ENCODE assay signal across 15 mouse cellular contexts in the genomic region with DNA sequence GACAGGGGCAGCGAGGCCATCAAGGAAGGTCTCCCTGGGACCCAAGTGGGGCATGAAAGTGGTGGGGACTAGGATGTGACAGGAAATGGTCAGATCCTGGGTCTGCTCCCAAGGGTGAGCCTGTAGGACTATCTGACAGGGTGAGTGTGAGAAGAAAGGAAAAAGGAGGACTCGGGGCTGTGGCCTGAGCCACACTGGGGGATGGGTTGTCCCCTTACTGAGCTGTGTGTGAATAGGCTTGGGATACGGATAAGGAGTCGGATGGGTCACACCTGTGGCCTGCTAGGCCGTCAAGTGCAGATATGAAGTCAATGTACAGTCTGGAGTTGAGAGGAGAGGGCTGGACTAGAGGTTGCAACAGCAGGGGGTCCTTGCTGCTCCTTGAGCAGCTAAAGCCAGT. TPM values are rescaled to one million over a fixed set of nuclear protein-coding genes. Genes with fewer than 3 reads are reported as not detected.
DNase-seq lines count a peak whose midpoint lies in the region; ATAC-seq and TF ChIP-seq lines count a peak whose summit lies in the region.
"Had no signal": no experiment of that assay in that cellular context is flagged by ENCODE, and none has a peak within 500 bp of the region (broad histone marks: within the 10 kb centered on the region; RNA-seq: fewer than 3 reads in every experiment).

No protein-coding gene starts in this region.

- DNase-seq in gastrocnemius, adult 2 months, result no peak
- no peak for DNase-seq in gastrocnemius, postnatal 4 days (ENCODE audit: low spot score in 2 of 2)
- no peak for DNase-seq in kidney, postnatal 4 days
- DNase-seq in right cerebral cortex, adult 18-20 months, result no peak
- no peak for DNase-seq in right cerebral cortex, postnatal 25 days
- DNase-seq: adrenal gland, postnatal 10 days; cerebellum, adult 9-11 months; embryo, embryonic 11 days; gastrocnemius, postnatal 14 days had no signal

- intact Hi-C loops in gastrocnemius, adult 2 months (cut with DNase I), result no loop called here

- peak overlapping the region; percentile 84 for H3K27ac ChIP-seq in gastrocnemius, adult 2 months
- no peak overlapping the region for H3K27ac ChIP-seq in kidney, embryonic 16.5 days (ENCODE audit: low read length)
- H3K27ac ChIP-seq in intestine, postnatal 0 days (ENCODE audit: low read depth, low read length), result peak overlapping the region; percentile 23
- H3K27ac ChIP-seq: hindbrain, postnatal 0 days; kidney, embryonic 15.5 days; midbrain, embryonic 12.5 days had no signal

- H3K4me3 ChIP-seq in gastrocnemius, adult 2 months, result no peak overlapping the region
- no peak overlapping the region for H3K4me3 ChIP-seq in kidney, embryonic 16.5 days (ENCODE audit: low read length)
- 0 out of 2 replicates have a peak overlapping the region, but pooled peaks have one; percentile 41 for H3K4me3 ChIP-seq in E14TG2a.4 (replicated peaks; ENCODE audit: low read length)
- no peak overlapping the region for H3K4me3 ChIP-seq in intestine, postnatal 0 days (ENCODE audit: low read depth, low read length)
- H3K4me3 ChIP-seq: kidney, embryonic 15.5 days; midbrain, embryonic 12.5 days had no signal

- H3K9ac ChIP-seq in kidney, embryonic 16.5 days (replicated peaks; ENCODE audit: low read length), result peak overlapping the region; percentile 31; the same call in 1 of the 2 replicates
- no peak overlapping the region for H3K9ac ChIP-seq in intestine, postnatal 0 days (ENCODE audit: low read depth, low read length)
- H3K9ac ChIP-seq: kidney, embryonic 15.5 days; midbrain, embryonic 12.5 days had no signal

- H3K9me3 ChIP-seq in kidney, embryonic 16.5 days (ENCODE audit: low read length), result peaks cover 4% of the 10 kb centered on the region; the same call in 1 of the 2 replicates
- H3K9me3 ChIP-seq in E14TG2a.4 (ENCODE audit: low read length), result no peaks in the 10 kb centered on the region
- H3K9me3 ChIP-seq in intestine, postnatal 0 days (ENCODE audit: control insufficient read depth), result no peaks in the 10 kb centered on the region
- H3K9me3 ChIP-seq: kidney, embryonic 15.5 days; midbrain, embryonic 12.5 days had no signal

- 76% methylated on average over 5 of the region's 5 CpGs for WGBS in kidney, embryonic 16.5 days
- WGBS in intestine, postnatal 0 days, result 78% methylated on average over 5 of the region's 5 CpGs

- H3K27me3 ChIP-seq in kidney, embryonic 16.5 days (ENCODE audit: insufficient read depth, low read length), result no peaks in the 10 kb centered on the region
- H3K27me3 ChIP-seq in E14TG2a.4 (ENCODE audit: insufficient read depth, low read length), result peaks cover 36% of the 10 kb centered on the region
- H3K27me3 ChIP-seq in intestine, postnatal 0 days (replicated peaks; ENCODE audit: control insufficient read depth, insufficient read depth, low read length), result no peaks in the 10 kb centered on the region
- H3K27me3 ChIP-seq: kidney, embryonic 15.5 days; midbrain, embryonic 12.5 days had no signal

- ATAC-seq in kidney, embryonic 16.5 days (ENCODE audit: low FRiP score, low TSS enrichment), result no peak
- no peak for ATAC-seq in intestine, postnatal 0 days
- ATAC-seq: hindbrain, postnatal 0 days had no signal

- peaks cover 21% of the 10 kb centered on the region for H3K4me1 ChIP-seq in kidney, embryonic 16.5 days (ENCODE audit: insufficient read depth, low read length)
- peaks cover 50% of the 10 kb centered on the region for H3K4me1 ChIP-seq in E14TG2a.4 (replicated peaks; ENCODE audit: low read depth, low read length)
- H3K4me1 ChIP-seq in intestine, postnatal 0 days (replicated peaks; ENCODE audit: control insufficient read depth, insufficient read depth, low read length), result peaks cover 8% of the 10 kb centered on the region; the same call in 1 of the 2 replicates
- H3K4me1 ChIP-seq: midbrain, embryonic 12.5 days had no signal

- H3K36me3 ChIP-seq in kidney, embryonic 16.5 days (ENCODE audit: insufficient read depth, low read length), result no peaks in the 10 kb centered on the region
- 0 out of 2 replicates have a peak, but pooled peaks cover 2% of the 10 kb centered on the region for H3K36me3 ChIP-seq in E14TG2a.4 (ENCODE audit: insufficient read depth, low read length)
- H3K36me3 ChIP-seq in intestine, postnatal 0 days (ENCODE audit: control insufficient read depth, insufficient read depth), result no peaks in the 10 kb centered on the region
- H3K36me3 ChIP-seq: kidney, embryonic 15.5 days; midbrain, embryonic 12.5 days had no signal

- TF ChIP-seq CTCF in gastrocnemius, adult 2 months (IDR thresholded peaks at IDR 0.05), result no peak
- no peak for TF ChIP-seq CTCF in E14TG2a.4 (conservative IDR thresholded peaks at IDR 0.05; ENCODE audit: low read length)
- no peak for TF ChIP-seq CTCF in intestine, postnatal 0 days (IDR thresholded peaks at IDR 0.05; ENCODE audit: low read depth)

- no peak overlapping the region for H3K4me2 ChIP-seq in kidney, embryonic 16.5 days (replicated peaks; ENCODE audit: low read depth, low read length)
- no peak overlapping the region for H3K4me2 ChIP-seq in intestine, postnatal 0 days (replicated peaks; ENCODE audit: low read depth)
- H3K4me2 ChIP-seq: kidney, embryonic 15.5 days; midbrain, embryonic 12.5 days had no signal

RNA-seq across cellular contexts. Expression of a gene that starts 18.3 kb away (rescaled TPM):
- 100 to 1,000 TPM; 238 to 380 TPM for total RNA-seq in gastrocnemius, adult 2 months (2021)
- 100 to 1,000 TPM; 132 to 139 TPM for total RNA-seq in gastrocnemius, postnatal 4 days (2021)
- polyA plus RNA-seq in kidney, embryonic 16.5 days (2015; fragmentation: Nextera tagmentation; extraction: Ambion mirVana), result 0.31 and 0.65 TPM in 2 replicates
- 0.86 and 1.0 TPM in 2 replicates for polyA plus RNA-seq in intestine, postnatal 0 days (2015; fragmentation: Nextera tagmentation; extraction: Ambion mirVana)

RNA-seq across cellular contexts. Expression of a gene that starts 38.9 kb away (rescaled TPM):
- under 1 TPM; 0.26 to 0.47 TPM for total RNA-seq in gastrocnemius, adult 2 months (2021)
- total RNA-seq in gastrocnemius, postnatal 4 days (2021), result under 1 TPM; 0.47 to 0.57 TPM
- 0.73 and 1.2 TPM in 2 replicates for polyA plus RNA-seq in kidney, embryonic 16.5 days (2015; fragmentation: Nextera tagmentation; extraction: Ambion mirVana)
- polyA plus RNA-seq in intestine, postnatal 0 days (2015; fragmentation: Nextera tagmentation; extraction: Ambion mirVana), result 0.59 and 1.0 TPM in 2 replicates
- polyA plus RNA-seq: midbrain, embryonic 12.5 days had no signal
